Mouse (Mus musculus) limb, embryonic 10.5 days (tissue): ENCODE results near the gene Xpo6. TPM values are rescaled to one million over a fixed set of nuclear protein-coding genes. Genes with fewer than 3 reads are reported as not detected.

Experiments used
- DNase-seq: peaks from one replicate; pipeline ENCODE4 v3.0.0-alpha.2; 2017; ENCODE audit warnings: low spot score
- H3K27ac ChIP-seq: fragments of 300-500 bp; sonication (generic); 2 replicates; pipeline ENCODE4 v1.5.1; 2016; ENCODE audit warnings: mild to moderate bottlenecking
- H3K27me3 ChIP-seq: fragments of 300-500 bp; sonication (generic); 2 replicates; pipeline ENCODE4 v1.6.1; 2016; ENCODE audit warnings: low read depth, mild to moderate bottlenecking; ENCODE audit not compliant: poor library complexity, severe bottlenecking
- H3K36me3 ChIP-seq: fragments of 300-500 bp; sonication (generic); 2 replicates; pipeline ENCODE4 v1.6.1; 2016; ENCODE audit warnings: mild to moderate bottlenecking, moderate library complexity
- H3K4me1 ChIP-seq: fragments of 300-500 bp; sonication (generic); 2 replicates; pipeline ENCODE4 v1.6.1; 2016
- H3K4me3 ChIP-seq: fragments of 300-500 bp; sonication (generic); 2 replicates; pipeline ENCODE4 v1.5.1; 2016; ENCODE audit warnings: mild to moderate bottlenecking, moderate library complexity
- H3K9me3 ChIP-seq: fragments of 300-500 bp; sonication (generic); replicated peaks from 2 replicates; pipeline ENCODE4 v1.6.1; 2016; ENCODE audit warnings: mild to moderate bottlenecking
- WGBS: fragments of 180-500 bp; shearing (Covaris S2); methylation state at CpG from one replicate; pipeline ENCODE4 v1.1.7; 2016; 5-methylcytosine and 5-hydroxymethylcytosine counted together
- polyA plus RNA-seq: library from polyadenylated mRNA; unstranded; fragments of >200 nt; fragmentation: Nextera tagmentation; extraction: Ambion mirVana; gene quantifications from 2 replicates; pipeline ENCODE4 v1.2.1, GENCODE M21; 2016

The Xpo6 gene
- polyA plus RNA-seq = 74.7 and 80.1 TPM in 2 replicates

- peak; percentile 99 for DNase-seq
- H3K4me3 ChIP-seq = peak within 1 kb of the TSS; percentile 93
- peak within 1 kb of the TSS; percentile 98 for H3K27ac ChIP-seq
- H3K27me3 ChIP-seq = no peaks in the 10 kb centered on the region
- H3K36me3 ChIP-seq = no peaks in the 10 kb centered on the region
- 1% methylated on average over 57 of the region's 57 CpGs for WGBS
- H3K4me1 ChIP-seq = peaks cover 18% of the 10 kb centered on the region
- no peaks in the 10 kb centered on the region for H3K9me3 ChIP-seq
Observed at GRCm38 (mm10) chr7:126200178-126200996, at the start of gene Xpo6. Gene Xpo6 (minus strand): TSS chr7:126200501.

- WGBS = 87% methylated on average over 3 of the region's 3 CpGs
- H3K27ac ChIP-seq = no peak overlapping the region
- DNase-seq = no peak
- peaks cover 15% of the 10 kb centered on the region for H3K4me1 ChIP-seq
- H3K27me3 ChIP-seq = peaks cover 42% of the 10 kb centered on the region
- no peaks in the 10 kb centered on the region for H3K9me3 ChIP-seq
- no peaks in the 10 kb centered on the region for H3K36me3 ChIP-seq
- no peak overlapping the region for H3K4me3 ChIP-seq
Observed at GRCm38 (mm10) chr7:126249986-126250385, 49.7 kb upstream of the Xpo6 start.

GRCm38 (mm10) chr7:126249146-126249545 lies 48.8 kb upstream of the Xpo6 start:
- Histone ChIP-seq H3K27me3 (peaks cover 42% of the 10 kb centered on the region), H3K9me3 (no peaks in the 10 kb centered on the region), H3K36me3 (no peaks in the 10 kb centered on the region), H3K27ac (0 out of 2 replicates have a peak overlapping the region, but pooled peaks have one; percentile 42), H3K4me3 (no peak overlapping the region), H3K4me1 (peaks cover 15% of the 10 kb centered on the region)
- DNase-seq = no peak
- WGBS = 75% methylated on average over 5 of the region's 5 CpGs

- H3K4me1 ChIP-seq = peaks cover 15% of the 10 kb centered on the region
- H3K27ac ChIP-seq = peak overlapping the region; percentile 42; the same call in 1 of the 2 replicates
- H3K36me3 ChIP-seq = no peaks in the 10 kb centered on the region
- H3K9me3 ChIP-seq = no peaks in the 10 kb centered on the region
- no peak for DNase-seq
- peak overlapping the region; percentile 26; the same call in 1 of the 2 replicates for H3K4me3 ChIP-seq
- WGBS = 48% methylated on average over 17 of the region's 17 CpGs
- H3K27me3 ChIP-seq = peaks cover 42% of the 10 kb centered on the region
Observed at GRCm38 (mm10) chr7:126248641-126249141, 48.4 kb upstream of the Xpo6 start.

- 9% methylated on average over 6 of the region's 6 CpGs for WGBS
- H3K4me3 ChIP-seq = peak overlapping the region; percentile 26; the same call in 1 of the 2 replicates
- H3K27me3 ChIP-seq = peaks cover 42% of the 10 kb centered on the region
- peaks cover 15% of the 10 kb centered on the region for H3K4me1 ChIP-seq
- no peaks in the 10 kb centered on the region for H3K36me3 ChIP-seq
- no peaks in the 10 kb centered on the region for H3K9me3 ChIP-seq
- peak overlapping the region; percentile 42; the same call in 1 of the 2 replicates for H3K27ac ChIP-seq
- DNase-seq = peak; percentile 38
Observed at GRCm38 (mm10) chr7:126248088-126248487, 47.8 kb upstream of the Xpo6 start.

- H3K27ac ChIP-seq = no peak overlapping the region
- H3K36me3 ChIP-seq = no peaks in the 10 kb centered on the region
- H3K9me3 ChIP-seq = no peaks in the 10 kb centered on the region
- peaks cover 26% of the 10 kb centered on the region for H3K27me3 ChIP-seq
- H3K4me3 ChIP-seq = no peak overlapping the region
- H3K4me1 ChIP-seq = peaks cover 15% of the 10 kb centered on the region
- 82% methylated on average over 6 of the region's 6 CpGs for WGBS
- no peak for DNase-seq
Observed at GRCm38 (mm10) chr7:126244168-126244750, 44.0 kb upstream of the Xpo6 start.

GRCm38 (mm10) chr7:126240814-126241360 lies 40.6 kb upstream of the Xpo6 start:
- Histone ChIP-seq H3K27me3 (no peaks in the 10 kb centered on the region), H3K9me3 (no peaks in the 10 kb centered on the region), H3K36me3 (no peaks in the 10 kb centered on the region), H3K4me1 (no peaks in the 10 kb centered on the region), H3K4me3 (no peak overlapping the region), H3K27ac (no peak overlapping the region)
- 82% methylated on average over 14 of the region's 14 CpGs for WGBS
- no peak for DNase-seq

GRCm38 (mm10) chr7:126236794-126237192 lies 36.5 kb upstream of the Xpo6 start:
- WGBS = 69% methylated on average over 5 of the region's 5 CpGs

GRCm38 (mm10) chr7:126236083-126236793 lies 35.9 kb upstream of the Xpo6 start:
- no peak for DNase-seq
- Histone ChIP-seq H3K36me3 (no peaks in the 10 kb centered on the region), H3K4me3 (no peak overlapping the region), H3K4me1 (no peaks in the 10 kb centered on the region), H3K27ac (no peak overlapping the region), H3K27me3 (no peaks in the 10 kb centered on the region), H3K9me3 (no peaks in the 10 kb centered on the region)
- WGBS = 66% methylated on average over 11 of the region's 11 CpGs

More at GRCm38 (mm10) chr7:126236794-126237192, 36.5 kb upstream of the Xpo6 start:
- Histone ChIP-seq H3K27me3 (no peaks in the 10 kb centered on the region), H3K4me1 (no peaks in the 10 kb centered on the region), H3K36me3 (no peaks in the 10 kb centered on the region), H3K4me3 (no peak overlapping the region), H3K9me3 (no peaks in the 10 kb centered on the region), H3K27ac (no peak overlapping the region)
- DNase-seq = no peak

GRCm38 (mm10) chr7:126234611-126235010 lies 34.3 kb upstream of the Xpo6 start:
- no peaks in the 10 kb centered on the region for H3K4me1 ChIP-seq
- H3K36me3 ChIP-seq = no peaks in the 10 kb centered on the region
- 95% methylated on average over 3 of the region's 3 CpGs for WGBS
- H3K4me3 ChIP-seq = no peak overlapping the region
- no peak for DNase-seq
- no peak overlapping the region for H3K27ac ChIP-seq
- no peaks in the 10 kb centered on the region for H3K27me3 ChIP-seq
- no peaks in the 10 kb centered on the region for H3K9me3 ChIP-seq

- Histone ChIP-seq H3K9me3 (no peaks in the 10 kb centered on the region), H3K27ac (no peak overlapping the region), H3K4me3 (no peak overlapping the region), H3K27me3 (no peaks in the 10 kb centered on the region), H3K4me1 (no peaks in the 10 kb centered on the region), H3K36me3 (no peaks in the 10 kb centered on the region)
- 73% methylated on average over 8 of the region's 8 CpGs for WGBS
- DNase-seq = no peak
Observed at GRCm38 (mm10) chr7:126232345-126233071, 32.2 kb upstream of the Xpo6 start.
